Mouse (Mus musculus) CD4-positive helper T cell, adult 2 months (primary cell): Measurements from ENCODE around the gene Rcc2.

ENCODE experiments used
- DNase-seq: peaks from one replicate; pipeline ENCODE4 v3.0.0-alpha.2; 2012; ENCODE audit warnings: low read depth, missing footprints, low spot score

Gene Rcc2

DNA sequence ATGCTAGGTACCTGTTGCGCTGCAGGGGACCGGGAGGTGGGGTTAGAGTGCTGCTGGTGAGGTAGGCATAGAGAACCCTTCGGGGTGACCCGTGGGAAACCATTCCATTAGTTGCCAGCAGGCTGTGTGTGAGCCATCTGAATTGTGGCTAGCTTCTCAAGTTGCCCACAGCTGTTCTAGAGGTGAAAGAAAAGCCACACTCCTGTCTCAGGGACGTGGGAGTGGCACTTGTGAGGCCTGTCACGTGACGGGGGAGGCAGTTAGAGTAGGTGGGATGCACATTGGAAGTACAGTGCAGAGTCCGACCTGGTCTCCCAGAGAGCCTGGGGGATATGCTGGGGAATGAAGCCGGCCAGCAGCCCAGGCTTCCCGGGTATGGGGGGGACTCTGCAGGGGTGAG is 9.3 kb downstream of the Rcc2 start:
- DNase-seq: no peak

DNA sequence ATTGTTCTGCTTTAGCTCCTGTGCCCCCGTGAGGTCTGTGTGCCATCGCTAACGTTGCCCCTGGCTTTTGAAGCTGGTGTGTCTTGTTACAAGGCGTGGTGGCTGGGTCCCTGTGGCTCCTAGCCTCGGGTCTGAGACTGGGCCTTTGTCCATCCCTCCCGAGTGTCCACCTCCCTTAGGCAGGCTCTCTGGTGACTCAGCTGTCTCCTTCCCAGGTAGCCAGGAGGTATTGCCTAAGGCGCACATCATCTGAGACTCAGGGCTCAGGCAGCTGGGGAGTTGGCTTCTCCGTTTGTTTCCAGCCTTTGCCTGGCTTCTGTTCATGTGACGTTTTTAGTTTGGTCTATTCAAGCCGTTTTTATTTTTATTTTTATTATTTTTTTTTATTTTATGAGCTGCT is 10.4 kb downstream of the Rcc2 start:
- no peak for DNase-seq

DNA sequence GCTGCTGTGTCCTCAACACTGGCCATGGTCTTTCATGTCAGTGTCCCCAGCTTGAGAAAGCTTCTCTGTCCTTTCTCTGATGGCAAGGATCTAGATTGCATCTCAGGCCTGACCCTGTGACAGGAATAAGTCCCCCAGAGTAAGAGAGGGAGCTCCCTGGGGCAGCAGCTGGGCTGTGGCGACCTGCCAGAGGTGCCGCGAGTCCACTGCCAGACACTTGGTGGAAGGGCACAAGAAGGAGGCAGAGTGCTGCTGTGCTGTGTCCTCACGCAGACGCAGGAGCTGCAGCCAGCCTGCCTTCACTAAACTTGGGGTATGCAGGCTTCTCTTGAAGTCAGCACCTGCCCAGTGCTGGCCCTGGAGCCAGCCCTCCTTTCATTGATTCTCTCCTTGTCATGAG is 11.0 kb downstream of the Rcc2 start:
- no peak for DNase-seq

DNA sequence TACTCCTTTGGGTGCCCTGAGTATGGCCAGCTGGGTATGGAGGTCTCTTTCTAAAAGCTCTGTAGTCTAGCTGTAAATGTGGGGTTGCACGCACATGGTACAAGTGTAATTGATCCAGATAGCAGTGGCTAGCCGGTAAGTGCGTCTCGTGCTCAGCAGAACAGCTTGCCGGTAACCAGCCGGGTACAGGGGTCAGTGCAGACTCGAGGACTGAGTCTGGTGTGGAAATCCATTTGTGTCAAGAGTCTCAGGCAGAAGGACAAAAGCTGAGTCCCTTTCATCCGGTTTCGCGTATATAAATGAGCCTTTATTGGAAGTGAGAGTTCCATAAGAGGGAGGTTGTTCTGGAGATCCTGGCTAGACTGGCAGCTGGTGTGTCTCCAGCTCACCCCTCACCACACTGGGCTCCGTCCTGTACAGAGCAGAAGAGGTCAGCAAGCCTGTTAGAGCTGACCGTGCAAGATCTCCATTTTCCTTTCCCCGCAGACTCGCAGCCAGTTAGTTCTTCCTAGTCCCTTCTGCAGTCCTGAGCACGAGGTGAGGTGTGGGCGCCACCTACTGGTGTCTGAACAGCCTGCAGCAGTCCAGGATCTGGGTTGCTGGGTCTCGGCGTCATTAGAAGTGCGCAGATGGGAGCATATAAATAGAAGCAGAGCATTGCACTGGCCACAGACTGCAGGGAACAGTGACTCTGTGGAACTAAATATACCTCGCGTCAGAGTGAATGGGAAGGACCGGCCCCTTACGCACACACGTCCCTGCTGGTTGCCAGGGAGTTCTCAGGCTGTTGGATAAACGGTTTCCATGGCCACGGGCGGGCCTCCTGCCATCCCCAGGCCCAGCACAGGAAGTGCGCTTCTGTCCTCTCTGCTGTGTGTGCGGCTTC is 13.4 kb downstream of the Rcc2 start:
- peak; percentile 81 for DNase-seq

DNA sequence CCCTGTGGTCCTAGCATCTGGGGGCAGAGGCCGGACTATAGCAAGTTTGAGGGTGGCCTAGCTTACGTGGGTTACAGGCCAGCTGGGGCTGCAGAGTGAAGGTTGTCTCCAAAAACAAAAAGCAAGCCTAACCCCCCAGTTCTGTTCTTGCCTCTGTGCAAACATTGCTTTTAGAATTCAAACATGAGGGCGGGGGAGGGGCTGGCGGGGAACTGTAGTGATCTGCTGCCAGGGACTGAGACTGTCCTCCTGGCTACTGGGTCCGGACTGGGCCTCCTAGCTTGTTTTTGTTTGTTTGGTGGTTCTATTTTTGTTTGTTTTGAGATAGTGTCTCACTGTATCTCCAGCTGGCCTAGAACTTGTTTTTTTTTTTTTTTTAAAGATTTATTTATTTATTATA is 14.2 kb downstream of the Rcc2 start:
- DNase-seq: no peak

DNA sequence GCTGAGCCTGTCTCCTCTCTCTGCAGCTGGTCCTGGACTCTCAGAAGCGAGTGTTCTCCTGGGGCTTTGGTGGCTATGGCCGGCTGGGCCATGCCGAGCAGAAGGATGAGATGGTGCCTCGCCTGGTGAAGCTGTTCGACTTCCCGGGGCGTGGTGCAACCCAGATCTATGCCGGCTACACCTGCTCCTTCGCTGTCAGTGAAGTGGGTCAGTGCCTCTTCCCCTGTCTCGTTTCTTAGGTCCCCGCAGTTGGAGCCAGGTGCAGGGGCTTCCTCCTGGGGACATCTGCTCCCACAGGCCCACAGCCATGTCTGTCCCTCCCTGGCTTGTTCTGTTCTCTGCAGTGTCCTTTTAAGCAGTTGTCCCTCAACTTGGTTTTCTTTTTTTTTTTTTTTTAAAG is 16.7 kb downstream of the Rcc2 start:
- DNase-seq: no peak

DNA sequence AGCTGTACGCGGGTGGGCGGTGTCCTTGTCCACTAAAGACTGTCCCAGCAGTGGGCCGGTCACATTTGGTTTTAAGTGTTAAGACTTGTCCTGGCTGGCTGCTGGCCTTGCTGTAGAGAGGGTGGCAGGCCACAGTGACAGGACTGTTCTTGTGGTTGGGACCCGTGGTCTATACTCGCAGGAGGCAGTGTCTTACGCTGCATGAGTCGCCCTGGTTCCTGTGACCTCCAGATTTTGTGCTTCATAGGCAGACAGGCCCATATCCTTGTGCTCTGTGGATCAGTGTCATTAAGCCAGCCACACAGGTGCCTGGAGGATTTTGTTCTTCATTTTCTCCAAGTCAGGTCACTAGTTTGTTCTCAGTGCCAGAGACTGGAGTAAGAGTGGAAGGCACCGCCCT is 18.1 kb downstream of the Rcc2 start:
- DNase-seq: no peak

DNA sequence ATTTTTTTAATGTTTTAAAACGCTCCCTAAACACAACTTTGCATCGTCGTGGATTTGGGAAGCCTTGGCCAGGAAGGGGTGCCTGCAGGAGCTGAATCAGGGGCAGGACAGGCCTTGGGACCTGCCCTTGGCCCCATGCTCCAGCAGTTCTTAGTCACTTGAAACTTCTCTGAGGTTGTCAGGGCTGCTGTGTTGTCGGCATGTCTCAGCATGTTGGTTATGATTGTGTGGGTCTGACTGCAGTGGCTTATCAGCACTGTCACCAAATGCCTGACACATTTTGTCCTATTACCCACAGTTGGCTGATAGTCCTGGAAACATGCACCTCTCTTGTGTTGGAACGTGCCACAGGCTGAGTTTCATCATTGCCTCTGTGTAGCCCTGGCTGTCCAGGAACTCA is 19.8 kb downstream of the Rcc2 start:
- DNase-seq: no peak

DNA sequence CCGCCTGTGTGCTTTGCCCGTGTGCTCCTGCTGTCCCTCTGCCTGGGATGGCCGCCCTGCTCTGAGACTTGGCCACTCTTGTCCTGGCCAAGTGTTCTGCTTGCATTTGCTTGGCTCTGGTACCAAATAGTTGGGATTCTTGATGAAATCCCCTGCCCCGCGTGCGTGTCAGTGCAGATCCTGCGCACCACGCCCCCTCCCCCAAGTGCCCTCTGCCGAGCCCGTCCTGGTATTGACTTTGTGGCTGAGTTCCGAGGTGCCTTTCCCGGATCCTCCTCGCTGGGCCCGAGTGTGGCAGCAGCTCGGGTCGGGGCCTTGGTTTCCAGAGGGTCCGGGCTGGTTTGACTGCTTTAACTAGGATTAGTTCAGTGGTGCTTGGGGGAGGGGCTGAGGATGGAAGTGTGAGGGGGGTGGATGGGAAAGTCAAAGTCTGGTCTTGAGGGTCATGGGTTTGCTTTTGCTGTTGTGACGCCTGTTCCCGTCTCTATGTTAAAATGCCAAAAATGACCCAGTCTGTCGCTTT is 21.7 kb downstream of the Rcc2 start:
- DNase-seq: no peak

DNA sequence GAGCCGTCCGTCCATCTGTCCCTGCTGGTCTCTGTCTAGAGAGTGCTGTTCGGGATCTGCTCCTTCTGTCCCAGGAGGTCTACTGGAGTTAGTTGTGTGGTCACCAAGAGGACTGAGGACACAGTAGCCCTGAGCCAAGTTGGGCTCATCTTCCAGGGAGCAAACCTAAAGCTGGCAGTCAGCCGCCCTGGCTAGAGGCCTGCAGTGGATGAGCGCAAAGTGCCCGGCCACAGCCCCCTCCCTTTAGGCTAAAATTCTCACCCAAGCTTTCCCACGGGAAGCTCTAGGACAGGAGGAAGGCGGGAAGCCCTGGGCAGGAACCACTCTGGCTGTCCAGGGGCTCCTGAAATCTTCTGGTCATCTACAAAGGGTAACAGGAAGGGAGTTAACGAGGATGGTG is 22.4 kb downstream of the Rcc2 start:
- no peak for DNase-seq

DNA sequence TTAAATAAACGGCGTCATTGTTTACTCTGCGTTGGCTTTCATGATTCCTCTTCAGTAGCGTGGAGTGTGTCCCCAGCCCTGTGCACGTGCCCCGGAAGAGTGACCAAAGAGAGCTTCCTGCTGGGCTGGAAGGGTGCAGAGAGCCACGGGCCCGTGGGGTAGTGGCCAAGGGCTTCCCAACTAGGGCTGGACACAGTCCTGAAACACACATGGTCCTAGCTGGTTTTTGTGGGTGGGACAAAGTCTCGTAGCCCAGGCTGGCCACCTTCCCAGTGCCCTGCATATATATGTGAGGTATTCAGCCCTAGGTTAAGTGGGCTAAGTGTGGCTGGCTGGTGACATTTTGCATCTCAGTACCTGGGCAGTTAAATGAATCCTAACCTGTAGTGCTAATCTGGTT is 22.9 kb downstream of the Rcc2 start:
- no peak for DNase-seq

DNA sequence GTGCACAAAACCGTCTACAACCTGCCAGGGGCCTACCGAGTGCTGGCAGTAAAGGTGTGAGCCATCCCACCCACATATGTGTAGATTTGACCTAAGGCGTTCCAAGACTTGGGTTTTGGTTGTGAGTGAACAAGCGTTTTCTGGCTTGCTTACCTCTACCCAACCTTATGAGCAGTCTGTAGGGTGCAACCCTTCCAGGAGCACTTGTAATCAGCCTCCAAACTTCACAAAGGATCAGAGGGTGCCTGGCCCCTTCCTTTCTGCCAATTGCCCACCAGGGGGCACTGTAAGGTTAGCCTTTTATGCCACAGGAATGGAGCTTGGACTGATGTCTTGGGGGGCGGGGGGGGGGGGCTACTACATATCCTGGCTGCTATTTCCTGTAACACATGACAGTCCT is 23.5 kb downstream of the Rcc2 start:
- DNase-seq: peak; percentile 46

DNA sequence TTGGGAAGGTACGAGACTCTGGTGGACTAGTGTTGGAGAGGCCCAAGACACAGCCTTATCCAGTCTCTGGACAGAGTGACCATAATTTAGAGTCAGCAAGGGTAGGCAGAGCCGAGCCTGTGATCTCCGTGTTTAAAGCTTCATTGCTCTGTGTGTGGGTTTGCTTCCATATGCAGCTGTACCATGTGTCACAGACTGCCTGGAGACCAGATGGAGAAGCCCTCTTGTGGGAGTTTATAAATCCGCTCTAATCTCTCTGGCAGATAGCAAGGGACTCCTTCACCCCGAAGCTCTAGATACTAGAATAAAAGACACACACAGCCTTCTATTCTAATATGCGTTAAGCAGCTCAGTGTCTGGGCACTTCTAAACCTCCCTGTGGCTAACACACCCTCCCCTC is 24.4 kb downstream of the Rcc2 start:
- DNase-seq: no peak

DNA sequence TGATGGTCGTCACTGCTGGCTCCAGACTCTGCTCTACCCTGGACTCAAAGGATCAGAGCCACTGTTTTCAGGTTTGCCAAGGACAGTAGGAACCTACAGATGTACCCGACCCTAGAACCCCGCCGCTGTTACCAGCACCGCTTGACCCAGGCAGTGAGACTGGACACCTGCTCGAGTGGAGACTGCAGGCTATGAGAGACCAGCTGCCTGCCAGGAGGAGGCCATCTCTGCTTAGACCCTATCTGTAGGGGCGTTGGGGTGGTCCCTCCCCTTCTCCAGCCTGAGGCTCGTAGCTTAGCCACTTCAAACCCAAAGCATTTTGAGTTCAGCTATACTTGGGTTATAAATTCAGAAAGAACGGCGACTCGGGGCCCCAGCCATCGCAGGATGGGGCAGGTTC is 26.6 kb downstream of the Rcc2 start:
- no peak for DNase-seq

DNA sequence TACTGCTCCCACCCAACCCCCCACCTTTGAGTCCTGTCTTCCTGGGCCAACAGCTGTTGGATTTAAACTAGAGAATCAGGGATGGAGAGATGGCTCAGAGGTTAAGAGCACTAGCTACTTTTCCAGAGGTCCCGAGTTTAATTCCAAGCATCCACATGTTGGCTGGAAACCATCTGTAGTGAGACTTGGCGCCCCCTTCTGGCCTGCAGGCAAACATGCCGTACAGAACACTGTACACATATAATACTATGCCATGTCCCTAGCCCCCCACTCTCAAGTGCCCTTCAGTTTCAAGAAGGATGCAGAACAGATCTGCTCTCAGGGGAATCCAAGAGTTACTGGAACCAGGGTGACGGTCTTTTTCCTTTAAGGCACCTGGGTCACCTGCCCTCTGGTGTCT is 31.3 kb downstream of the Rcc2 start:
- no peak for DNase-seq

DNA sequence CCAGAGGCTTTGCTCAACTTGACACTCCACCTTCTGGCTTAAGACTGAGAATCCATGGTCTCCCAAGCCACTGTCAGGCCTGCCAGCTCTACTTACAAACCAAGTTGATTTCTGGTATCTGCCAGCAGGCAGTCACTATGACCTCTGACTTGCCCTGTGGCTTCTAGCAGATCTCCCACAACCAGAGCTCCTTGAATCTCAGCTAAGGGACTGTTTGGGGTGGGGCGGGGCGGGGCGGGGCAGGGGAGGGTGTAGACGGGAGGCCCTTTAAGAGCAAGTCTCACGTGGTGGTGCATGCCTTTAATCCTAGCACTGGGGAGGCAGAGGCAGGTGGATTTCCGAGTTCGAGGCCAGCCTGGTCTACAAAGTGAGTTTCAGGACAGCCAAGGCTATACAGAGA is 32.5 kb downstream of the Rcc2 start:
- DNase-seq: no peak

DNA sequence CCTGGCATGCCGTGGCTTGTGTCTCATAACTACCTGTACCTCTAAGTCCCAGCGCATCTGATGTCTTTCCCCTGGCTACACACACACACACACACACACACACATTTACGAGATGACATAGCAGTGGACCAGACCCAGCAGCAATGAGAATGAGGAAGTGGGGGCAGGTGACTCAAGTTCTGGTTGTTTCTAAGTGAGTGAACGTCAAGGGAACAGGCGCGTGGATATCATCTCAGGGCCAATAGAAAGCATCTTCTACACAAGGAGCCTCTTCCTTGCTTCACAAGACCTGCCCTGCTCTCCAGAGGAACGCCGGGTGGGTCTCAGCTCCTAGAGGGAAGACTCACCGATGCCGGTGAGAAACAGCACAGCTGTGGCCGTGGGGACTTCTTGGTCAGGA is 40.3 kb downstream of the Rcc2 start:
- no peak for DNase-seq

DNA sequence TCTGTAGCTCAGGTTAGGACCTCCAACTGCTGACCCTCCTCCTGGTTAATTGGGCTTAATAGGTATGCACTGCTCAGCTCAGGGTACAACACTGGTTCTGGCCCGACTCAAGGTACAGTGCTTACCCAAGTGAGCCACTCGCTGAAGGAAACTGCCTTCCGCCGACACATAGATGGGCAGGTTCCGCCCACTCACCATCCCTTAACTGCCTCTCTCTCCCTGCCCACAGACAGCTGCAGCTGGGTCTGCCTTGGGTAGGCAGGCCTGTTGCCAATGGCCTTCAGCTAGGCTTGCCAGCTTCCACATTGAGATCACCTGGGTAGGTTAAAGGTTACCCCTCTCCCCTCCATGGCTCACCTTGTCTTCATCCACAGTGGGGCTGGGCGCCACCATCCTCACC is 41.1 kb downstream of the Rcc2 start:
- no peak for DNase-seq

DNA sequence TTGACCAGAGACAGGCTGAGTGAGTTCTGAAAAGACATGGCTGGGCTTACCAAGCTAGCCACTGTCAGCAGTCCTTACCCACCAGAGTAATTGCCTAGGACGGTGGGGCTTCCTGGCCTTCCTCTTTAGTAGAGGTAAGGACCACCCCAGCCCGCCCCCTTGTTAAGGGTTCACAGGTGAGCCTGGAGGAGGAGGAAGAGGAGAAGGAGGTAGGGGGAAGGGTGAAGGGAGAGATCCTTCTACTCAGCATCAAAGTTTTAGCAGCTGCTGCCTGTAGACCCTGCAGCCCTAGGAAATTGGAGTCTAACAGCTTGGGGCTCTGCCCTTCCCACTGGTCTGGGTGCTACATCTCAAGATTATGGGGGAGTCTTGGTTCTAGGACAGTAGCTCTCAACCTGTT is 42.2 kb downstream of the Rcc2 start, which contains the start of gene Padi6:
Padi6 (minus strand) TSS at position 101 of the 400 bp plus-strand sequence.
- no peak for DNase-seq

DNA sequence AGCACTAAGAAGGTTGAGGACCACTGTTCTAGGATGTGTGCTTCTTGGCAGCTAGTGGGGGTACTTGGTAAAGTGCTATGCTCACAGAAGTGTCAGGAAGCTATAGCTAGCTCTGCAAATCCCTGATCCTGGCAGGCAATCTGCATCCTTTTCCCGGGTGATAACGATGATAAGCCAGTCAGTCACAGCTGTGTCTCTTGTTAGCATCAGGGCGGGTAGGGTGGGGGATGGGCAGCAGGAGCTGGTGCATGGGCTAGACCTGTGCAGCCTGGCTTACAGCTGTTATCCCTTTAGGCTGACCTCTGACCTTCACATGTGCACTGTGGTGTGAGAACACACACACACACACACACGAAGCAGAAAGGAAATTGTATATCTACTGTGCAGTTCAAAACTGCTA is 42.7 kb downstream of the Rcc2 start:
- no peak for DNase-seq

DNA sequence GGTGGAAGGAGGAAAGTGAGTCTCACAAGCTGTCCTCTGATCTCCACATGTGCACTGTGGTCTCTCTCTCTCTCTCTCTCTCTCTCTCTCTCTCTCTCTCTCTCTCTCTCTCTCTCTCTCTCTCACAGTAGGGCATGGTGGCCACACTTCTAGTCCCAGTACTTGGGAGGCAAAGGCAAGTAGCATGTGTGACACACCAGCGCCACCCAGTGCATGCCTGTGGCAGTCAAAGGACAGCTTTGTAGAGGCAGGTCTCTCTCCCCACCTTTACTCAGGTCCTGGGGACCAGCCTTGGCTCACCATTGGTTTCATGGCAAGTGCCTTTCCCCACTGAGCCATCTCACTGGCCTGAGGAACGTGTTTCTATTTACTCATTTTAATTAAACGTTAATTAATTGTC is 44.3 kb downstream of the Rcc2 start:
- peak; percentile 47 for DNase-seq

DNA sequence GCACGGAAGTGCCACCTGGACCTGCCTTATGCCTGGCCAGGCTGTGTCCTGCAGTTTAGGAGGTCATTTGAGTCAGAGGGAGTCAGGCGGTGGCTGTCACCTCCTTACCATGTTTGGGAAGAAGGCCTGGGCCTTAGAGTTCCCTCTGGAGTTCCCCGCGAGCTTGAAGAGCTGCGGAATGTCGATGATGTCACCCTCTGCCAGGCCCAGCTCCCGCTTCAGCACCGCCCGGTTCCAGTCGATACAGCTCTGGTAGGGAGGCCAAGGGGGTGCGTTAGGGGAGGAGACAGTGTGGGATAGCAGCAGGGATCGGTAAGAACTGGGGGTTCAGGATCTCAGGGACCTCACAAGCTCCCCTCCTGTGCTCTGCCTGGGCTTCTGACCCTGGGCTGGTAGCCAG is 47.6 kb downstream of the Rcc2 start:
- no peak for DNase-seq

DNA sequence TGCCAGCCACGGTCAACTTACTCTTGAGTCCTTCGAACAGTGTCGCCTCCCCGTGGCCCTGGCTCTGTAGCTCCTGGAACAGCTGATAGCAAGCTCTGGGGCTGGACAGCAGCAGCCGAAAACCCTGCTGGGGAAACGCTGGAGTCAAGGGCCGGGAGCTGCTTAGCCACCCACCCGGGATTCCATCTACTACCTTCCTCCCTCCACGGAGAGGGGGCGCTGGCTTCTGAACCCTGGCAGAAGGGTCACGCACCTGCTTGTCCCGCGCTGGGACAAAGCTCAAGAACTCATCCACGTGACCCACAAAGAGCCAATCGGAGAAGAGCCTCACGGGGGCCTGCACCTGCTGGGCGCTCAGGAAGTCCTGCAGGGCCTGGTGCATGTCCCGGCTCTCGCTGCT is 50.0 kb downstream of the Rcc2 start:
- peak; percentile 64 for DNase-seq

DNA sequence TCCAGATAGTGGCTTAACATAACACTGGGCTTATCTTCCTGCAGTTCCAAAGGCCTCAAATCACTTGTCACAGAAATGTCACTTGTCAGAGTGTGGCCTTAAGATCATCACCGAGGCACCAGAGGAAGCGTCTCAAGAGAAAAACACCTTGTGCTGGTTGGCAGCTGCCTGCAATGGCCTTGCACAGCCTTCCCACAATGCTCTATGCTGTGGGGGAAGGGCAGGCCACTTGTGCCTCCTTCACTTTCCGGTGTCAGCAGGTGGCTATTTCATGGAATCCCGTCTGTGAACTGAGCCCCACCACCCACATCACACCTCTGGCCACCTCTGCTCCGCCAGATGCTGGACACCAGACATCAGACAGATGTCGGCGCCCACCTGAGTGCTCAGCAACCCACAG is 53.0 kb downstream of the Rcc2 start:
- DNase-seq: no peak
